Mouse (Mus musculus): ENCODE results near the gene Taf13. TPM values are rescaled to one million over a fixed set of nuclear protein-coding genes. Genes with fewer than 3 reads are reported as not detected.

Gene Taf13
- polyA plus RNA-seq, 1 experiment = 0.51 TPM

DNA sequence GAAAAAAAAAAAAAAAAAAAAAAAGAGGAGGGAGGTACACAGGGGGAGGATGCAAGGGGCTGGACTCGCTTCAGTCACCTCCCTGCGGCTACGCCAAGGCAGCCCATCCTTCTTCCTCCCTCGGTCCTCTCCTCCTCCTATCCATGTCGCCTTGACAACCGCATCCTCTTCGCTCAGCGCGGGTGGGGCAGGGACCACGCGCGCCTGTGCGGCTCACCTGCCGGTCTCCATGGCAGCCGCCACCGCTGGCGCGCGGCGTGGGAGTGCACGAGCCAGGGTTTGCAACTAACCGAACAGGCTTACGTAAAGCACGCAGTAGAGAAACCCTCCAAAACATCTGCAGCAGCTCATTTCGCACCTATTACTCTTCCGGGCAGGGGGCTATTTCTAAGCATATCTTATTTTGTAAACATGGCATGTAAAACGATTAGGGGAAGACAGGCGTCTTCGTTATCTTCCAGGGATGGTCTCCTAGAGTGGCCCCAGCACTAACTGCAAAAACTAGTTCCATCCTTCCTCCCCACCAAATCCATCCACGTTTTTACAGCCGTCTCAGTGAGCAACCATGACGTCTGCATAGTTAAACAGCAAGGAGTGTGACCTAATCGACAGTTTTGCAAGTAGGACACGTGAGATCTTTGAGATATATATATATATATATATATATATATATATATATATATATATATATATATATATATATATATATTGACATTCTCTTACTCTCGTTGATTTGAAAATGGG, 34.8 kb upstream of the Taf13 start, which contains the start of gene 5330417C22Rik:
TSS of gene 5330417C22Rik (minus strand) at position 20 of the 744 bp plus-strand sequence.
- H3K36me3 ChIP-seq (ENCODE audit: control insufficient read depth, insufficient read depth, low read length) = no peaks in the 10 kb centered on the region
- peaks cover 13% of the 10 kb centered on the region for H3K4me1 ChIP-seq (ENCODE audit: control insufficient read depth, insufficient read depth, insufficient read length, low read length)
- peak within 1 kb of the TSS; percentile 46 for H3K4me3 ChIP-seq (ENCODE audit: low read depth, low read length)
- no peaks in the 10 kb centered on the region for H3K27me3 ChIP-seq (ENCODE audit: control insufficient read depth, insufficient read depth, low read length)
- TF ChIP-seq POLR2A (IDR thresholded peaks at IDR 0.05; ENCODE audit: low read depth, low read length) (no peak), CTCF (IDR thresholded peaks at IDR 0.05; ENCODE audit: extremely low read depth, insufficient read length, insufficient replicate concordance, low read depth, low read length) (no peak)
- WGBS = under 1% methylated on average over 35 of the region's 35 CpGs
- no peak within 1 kb of the TSS for H3K27ac ChIP-seq (ENCODE audit: insufficient read depth, low read depth, low read length)

DNA sequence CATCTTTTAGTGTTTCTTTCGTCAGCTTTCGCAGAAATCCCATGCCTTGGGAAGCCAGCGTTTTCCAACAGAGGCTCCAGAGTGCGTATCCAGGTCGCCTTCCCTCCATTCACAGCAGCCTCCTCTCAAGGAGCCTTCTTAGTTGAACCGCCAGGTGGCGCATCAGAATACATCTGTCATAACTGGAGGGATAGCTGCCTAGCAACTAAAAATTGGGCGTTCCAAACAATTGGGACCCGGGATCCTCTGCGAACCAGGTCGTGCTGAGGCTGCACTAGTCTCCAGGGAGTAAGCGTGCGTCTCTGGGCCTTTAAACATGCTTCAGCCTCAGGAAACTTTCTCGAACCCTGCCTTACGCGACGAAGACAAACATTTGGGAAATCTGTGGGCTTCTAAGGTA, 34.2 kb upstream of the Taf13 start:
- no peaks in the 10 kb centered on the region for H3K27me3 ChIP-seq (ENCODE audit: control insufficient read depth, insufficient read depth, low read length)
- 5% methylated on average over 17 of the region's 17 CpGs for WGBS
- H3K36me3 ChIP-seq (ENCODE audit: control insufficient read depth, insufficient read depth, low read length) = no peaks in the 10 kb centered on the region
- no peak overlapping the region for H3K4me3 ChIP-seq (ENCODE audit: low read depth, low read length)
- H3K27ac ChIP-seq (ENCODE audit: insufficient read depth, low read depth, low read length) = no peak overlapping the region
- TF ChIP-seq POLR2A (IDR thresholded peaks at IDR 0.05; ENCODE audit: low read depth, low read length) = no peak; the same call in 1 of the 2 replicates
- TF ChIP-seq CTCF (IDR thresholded peaks at IDR 0.05; ENCODE audit: extremely low read depth, insufficient read length, insufficient replicate concordance, low read depth, low read length) = peak; percentile 85
- H3K4me1 ChIP-seq (ENCODE audit: control insufficient read depth, insufficient read depth, insufficient read length, low read length) = peaks cover 13% of the 10 kb centered on the region

DNA sequence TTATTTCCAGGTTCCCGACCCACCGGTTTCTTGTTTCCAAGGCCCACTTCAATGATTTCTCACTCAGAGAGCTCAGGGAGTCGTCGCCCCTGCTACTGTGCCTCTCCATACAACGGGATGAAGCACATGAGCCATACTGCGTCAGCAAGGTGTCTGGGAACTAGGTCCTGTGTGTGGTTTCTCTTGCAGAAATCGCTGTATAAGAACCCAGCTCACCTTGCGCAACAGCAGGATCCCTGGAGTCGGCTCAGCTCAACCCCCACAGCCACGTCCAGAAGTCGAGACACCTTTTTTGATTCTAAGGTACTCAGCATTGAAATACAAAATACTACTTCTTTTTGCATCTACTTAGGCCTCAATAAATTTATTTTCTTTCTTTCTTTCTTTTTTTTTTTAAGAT, 29.2 kb upstream of the Taf13 start:
- peaks cover 2% of the 10 kb centered on the region; the same call in 1 of the 2 replicates for H3K4me1 ChIP-seq (ENCODE audit: control insufficient read depth, insufficient read depth, insufficient read length, low read length)
- H3K36me3 ChIP-seq (ENCODE audit: control insufficient read depth, insufficient read depth, low read length) = no peaks in the 10 kb centered on the region
- 80% methylated on average over 11 of the region's 11 CpGs for WGBS
- no peak overlapping the region for H3K4me3 ChIP-seq (ENCODE audit: low read depth, low read length)
- no peak for TF ChIP-seq CTCF (IDR thresholded peaks at IDR 0.05; ENCODE audit: extremely low read depth, insufficient read length, insufficient replicate concordance, low read depth, low read length)
- no peak for TF ChIP-seq POLR2A (IDR thresholded peaks at IDR 0.05; ENCODE audit: low read depth, low read length)
- no peak overlapping the region for H3K27ac ChIP-seq (ENCODE audit: insufficient read depth, low read depth, low read length)
- no peaks in the 10 kb centered on the region for H3K27me3 ChIP-seq (ENCODE audit: control insufficient read depth, insufficient read depth, low read length)

DNA sequence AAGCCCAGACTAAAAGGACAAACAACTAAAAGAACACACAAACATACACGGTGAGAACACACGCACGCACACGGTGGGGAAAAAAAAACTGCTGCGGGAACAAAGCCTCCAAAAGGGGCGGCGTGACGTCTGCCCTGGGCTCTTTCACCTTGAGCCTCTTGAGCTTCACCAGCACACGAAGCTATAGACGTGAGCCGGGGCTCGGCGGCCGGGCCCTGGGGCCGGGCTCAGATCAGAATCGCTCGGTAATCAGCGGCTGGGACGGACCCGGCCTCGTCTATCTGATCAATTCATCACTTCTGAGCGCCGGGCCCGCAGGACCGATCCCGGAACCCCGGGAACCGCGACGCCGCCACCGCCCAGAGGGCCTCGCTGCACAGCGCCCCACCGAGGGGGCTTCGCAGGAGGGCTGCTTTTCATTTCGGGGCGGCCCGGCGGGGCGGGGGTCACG, 17.4 kb upstream of the Taf13 start:
- Histone ChIP-seq H3K27me3 (ENCODE audit: control insufficient read depth, insufficient read depth, low read length) (no peaks in the 10 kb centered on the region), H3K36me3 (ENCODE audit: control insufficient read depth, insufficient read depth, low read length) (peaks cover 21% of the 10 kb centered on the region), H3K27ac (ENCODE audit: insufficient read depth, low read depth, low read length) (peak overlapping the region; percentile 41), H3K4me1 (ENCODE audit: control insufficient read depth, insufficient read depth, insufficient read length, low read length) (no peaks in the 10 kb centered on the region), H3K4me3 (ENCODE audit: low read depth, low read length) (peak overlapping the region; percentile 94)
- WGBS = under 1% methylated on average over 42 of the region's 42 CpGs
- TF ChIP-seq POLR2A (IDR thresholded peaks at IDR 0.05; ENCODE audit: low read depth, low read length) (no peak), CTCF (IDR thresholded peaks at IDR 0.05; ENCODE audit: extremely low read depth, insufficient read length, insufficient replicate concordance, low read depth, low read length) (no peak)

DNA sequence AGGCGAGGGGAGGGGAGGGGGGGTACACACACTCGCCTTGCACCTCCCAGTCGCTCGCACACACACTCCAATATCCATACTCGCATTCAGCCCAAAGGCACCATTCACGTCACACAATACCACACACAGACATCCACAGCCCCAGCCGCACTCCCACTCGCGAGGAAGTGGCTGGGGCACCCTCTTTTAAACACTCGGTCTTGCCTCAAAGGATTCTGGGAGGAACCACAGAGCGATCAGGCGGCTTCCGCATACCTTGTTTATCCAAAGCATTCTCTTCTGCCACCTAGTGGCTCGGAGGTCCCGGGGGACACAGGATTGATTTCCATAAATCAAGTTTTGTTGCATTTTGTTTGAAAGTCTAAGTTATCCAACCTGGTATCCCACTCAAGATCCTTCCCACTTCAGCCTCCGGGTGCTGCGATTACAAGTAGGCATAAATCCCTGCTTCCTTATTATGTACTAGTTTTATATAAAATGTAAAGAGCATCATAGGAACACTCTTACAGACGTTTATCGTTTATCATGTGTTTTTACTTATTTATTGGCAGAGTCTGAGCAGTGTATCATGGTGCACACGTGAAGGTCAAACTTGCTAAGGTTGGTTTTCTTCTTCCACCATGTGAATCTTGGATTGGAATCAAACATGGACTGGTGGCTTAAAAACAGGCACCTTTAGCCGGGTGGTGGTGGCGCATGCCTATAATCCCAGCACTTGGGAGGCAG, 16.7 kb upstream of the Taf13 start:
- 17% methylated on average over 22 of the region's 22 CpGs for WGBS
- TF ChIP-seq CTCF (IDR thresholded peaks at IDR 0.05; ENCODE audit: extremely low read depth, insufficient read length, insufficient replicate concordance, low read depth, low read length) (peak; percentile 90; the same call in 1 of the 2 replicates), POLR2A (IDR thresholded peaks at IDR 0.05; ENCODE audit: low read depth, low read length) (peak; percentile 100)
- Histone ChIP-seq H3K4me1 (ENCODE audit: control insufficient read depth, insufficient read depth, insufficient read length, low read length) (no peaks in the 10 kb centered on the region), H3K27ac (ENCODE audit: insufficient read depth, low read depth, low read length) (peak overlapping the region; percentile 41), H3K27me3 (ENCODE audit: control insufficient read depth, insufficient read depth, low read length) (no peaks in the 10 kb centered on the region), H3K4me3 (ENCODE audit: low read depth, low read length) (peak overlapping the region; percentile 94), H3K36me3 (ENCODE audit: control insufficient read depth, insufficient read depth, low read length) (peaks cover 25% of the 10 kb centered on the region)

DNA sequence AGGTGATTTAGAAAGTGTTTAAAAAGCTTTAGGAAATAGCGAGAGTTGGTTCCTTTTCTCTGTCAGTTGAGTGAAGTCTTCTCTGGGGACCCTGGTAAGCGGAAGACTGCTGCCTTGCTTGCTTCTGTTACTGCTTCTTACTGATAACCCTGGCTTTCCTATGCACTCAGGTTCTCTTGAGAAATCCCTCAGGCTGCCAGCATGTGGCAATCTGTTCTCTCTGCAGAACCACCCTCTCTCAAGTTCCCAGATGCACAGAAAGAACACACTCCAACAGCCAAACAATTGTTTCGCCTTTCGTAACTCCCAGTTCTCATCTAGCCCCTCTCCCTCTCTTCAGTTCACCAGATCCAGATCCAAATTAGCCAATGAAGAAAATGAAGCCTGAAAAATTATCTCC, 13.6 kb upstream of the Taf13 start:
- 94% methylated on average over 4 of the region's 4 CpGs for WGBS
- Histone ChIP-seq H3K36me3 (ENCODE audit: control insufficient read depth, insufficient read depth, low read length) (peaks cover 26% of the 10 kb centered on the region), H3K27ac (ENCODE audit: insufficient read depth, low read depth, low read length) (no peak overlapping the region), H3K4me1 (ENCODE audit: control insufficient read depth, insufficient read depth, insufficient read length, low read length) (0 out of 2 replicates have a peak, but pooled peaks cover 2% of the 10 kb centered on the region), H3K4me3 (ENCODE audit: low read depth, low read length) (no peak overlapping the region), H3K27me3 (ENCODE audit: control insufficient read depth, insufficient read depth, low read length) (no peaks in the 10 kb centered on the region)
- no peak for TF ChIP-seq CTCF (IDR thresholded peaks at IDR 0.05; ENCODE audit: extremely low read depth, insufficient read length, insufficient replicate concordance, low read depth, low read length)
- no peak for TF ChIP-seq POLR2A (IDR thresholded peaks at IDR 0.05; ENCODE audit: low read depth, low read length)

Measured in small intestine, adult 2 months (tissue).